Mouse (Mus musculus): Measurements from ENCODE around the gene Cep95.
"Not testable (repeated sequence)": the region's sequence is repeated elsewhere in the genome, so short reads cannot be mapped to it uniquely, and the experiment has no call there.

The Cep95 gene

DNA sequence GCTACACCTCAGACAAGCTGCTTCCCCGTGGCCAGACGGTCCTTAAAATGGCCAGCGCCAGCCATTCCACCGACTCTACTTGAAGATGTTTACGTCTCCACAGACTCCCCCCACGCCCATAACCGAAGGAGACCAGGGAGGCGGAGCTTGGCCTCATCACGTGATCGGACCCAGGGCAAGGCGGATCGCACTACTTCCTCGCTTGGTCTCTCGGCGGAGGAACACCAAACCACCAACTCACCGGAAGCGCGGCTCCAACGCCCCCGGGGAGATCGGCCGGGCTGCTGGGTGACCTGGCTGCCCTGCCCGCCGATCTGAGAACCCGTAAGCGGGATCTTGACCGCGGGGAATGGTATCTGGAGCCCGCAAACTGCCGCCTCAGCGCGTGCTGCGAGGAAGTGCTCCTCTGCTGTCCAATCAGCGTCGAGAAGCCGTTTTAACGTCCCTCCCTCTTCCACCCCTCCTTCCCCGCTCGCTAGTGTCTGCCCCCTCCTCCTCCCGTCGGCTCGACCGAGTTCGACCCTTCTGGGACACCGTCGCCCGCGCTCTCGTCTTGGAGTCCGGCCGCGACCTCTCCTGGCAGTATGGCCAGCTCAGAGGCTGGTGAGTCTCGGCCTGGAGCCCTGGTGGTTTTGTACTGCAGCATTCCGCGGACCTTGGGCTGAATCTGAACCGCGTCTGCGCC lies at the start of gene Cep95, which contains the start of gene Ddx5:
Gene Cep95, plus strand, starts transcription at position 478 of the 685 bp plus-strand sequence.
Gene Ddx5, minus strand, starts transcription at position 411 of the 685 bp plus-strand sequence.
- DNase-seq (ENCODE audit: low read depth, low spot score): peak; percentile 97

- not testable (repeated sequence) for DNase-seq (ENCODE audit: low read depth, low spot score)
Measured at GRCm38 (mm10) chr11:106740724-106741123, 48.3 kb upstream of the Cep95 start.

- no peak for DNase-seq (ENCODE audit: low read depth, low spot score)
Measured at GRCm38 (mm10) chr11:106741232-106741631, 47.8 kb upstream of the Cep95 start.

- no peak for DNase-seq (ENCODE audit: low read depth, low spot score)
Measured at GRCm38 (mm10) chr11:106741826-106742225, 47.2 kb upstream of the Cep95 start.

DNA sequence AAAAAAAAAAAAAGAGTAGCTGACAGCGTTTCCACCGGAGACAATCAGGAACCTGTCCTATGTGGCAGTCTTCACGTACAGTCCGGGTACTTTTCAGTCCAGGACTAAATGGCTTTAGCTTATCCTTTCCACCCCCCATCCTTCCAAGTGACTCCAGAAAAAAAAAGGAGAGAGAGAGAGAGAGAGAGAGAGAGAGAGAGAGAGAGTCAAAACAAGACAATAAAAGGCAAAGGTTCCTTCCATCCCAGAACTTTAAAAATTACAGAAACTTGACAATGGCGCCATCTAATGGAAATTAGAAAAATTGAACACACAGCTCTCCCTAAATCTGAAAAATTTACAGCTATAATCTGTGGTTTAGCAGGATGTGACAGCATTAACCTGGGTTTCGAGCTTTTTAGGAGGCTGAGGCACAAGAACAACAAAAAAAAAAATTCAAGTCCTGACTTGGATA lies 46.6 kb upstream of the Cep95 start:
- DNase-seq (ENCODE audit: low read depth, low spot score): no peak

DNA sequence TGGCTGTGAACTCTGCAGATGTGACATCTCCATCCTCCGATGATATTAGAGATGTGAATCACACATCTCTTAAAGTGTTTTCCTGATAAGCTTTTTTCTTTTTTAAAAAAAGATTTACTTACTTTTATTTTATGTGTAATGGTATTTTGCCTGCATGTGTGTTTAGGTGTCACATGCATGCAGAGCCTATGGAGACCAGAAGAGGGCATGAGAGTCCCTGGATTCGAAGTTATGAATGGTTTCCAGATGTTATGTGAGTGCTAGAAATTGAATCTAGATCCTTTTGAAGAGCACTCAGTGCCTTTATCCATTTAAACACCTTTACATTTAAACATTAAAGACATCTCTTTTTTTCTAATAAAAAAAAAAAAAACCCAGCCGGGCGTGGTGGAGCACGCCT lies 44.1 kb upstream of the Cep95 start:
- no peak for DNase-seq (ENCODE audit: low read depth, low spot score)

DNA sequence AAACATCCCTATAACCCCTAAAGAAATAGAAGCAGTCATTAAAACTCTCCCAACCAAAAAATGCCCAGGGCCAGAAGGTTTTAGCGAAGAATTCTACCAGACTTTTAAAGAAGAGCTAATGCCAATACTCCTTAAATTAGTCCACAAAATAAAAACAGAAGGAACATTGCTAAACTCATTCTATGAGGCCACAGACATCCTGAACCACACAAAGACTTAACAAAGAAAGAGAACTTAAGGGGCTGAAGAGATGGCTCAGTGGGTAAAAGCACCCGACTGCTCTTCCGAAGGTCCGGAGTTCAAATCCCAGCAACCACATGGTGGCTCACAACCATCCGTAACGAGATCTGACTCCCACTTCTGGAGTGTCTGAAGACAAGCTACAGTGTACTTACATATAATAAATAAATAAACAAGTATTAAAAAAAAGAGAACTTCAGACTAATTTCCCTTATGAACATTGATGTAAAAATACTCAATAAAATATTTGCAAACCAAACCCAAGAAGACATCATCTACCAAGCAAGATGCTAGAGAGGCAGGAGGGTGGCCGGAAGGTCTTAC lies 39.4 kb upstream of the Cep95 start:
- DNase-seq (ENCODE audit: low read depth, low spot score): not testable (repeated sequence)

- DNase-seq (ENCODE audit: low read depth, low spot score): no peak
Measured at GRCm38 (mm10) chr11:106750121-106750751, 38.8 kb upstream of the Cep95 start, which contains the start of gene Pecam1. Gene Pecam1 (minus strand): TSS chr11:106750628.

DNA sequence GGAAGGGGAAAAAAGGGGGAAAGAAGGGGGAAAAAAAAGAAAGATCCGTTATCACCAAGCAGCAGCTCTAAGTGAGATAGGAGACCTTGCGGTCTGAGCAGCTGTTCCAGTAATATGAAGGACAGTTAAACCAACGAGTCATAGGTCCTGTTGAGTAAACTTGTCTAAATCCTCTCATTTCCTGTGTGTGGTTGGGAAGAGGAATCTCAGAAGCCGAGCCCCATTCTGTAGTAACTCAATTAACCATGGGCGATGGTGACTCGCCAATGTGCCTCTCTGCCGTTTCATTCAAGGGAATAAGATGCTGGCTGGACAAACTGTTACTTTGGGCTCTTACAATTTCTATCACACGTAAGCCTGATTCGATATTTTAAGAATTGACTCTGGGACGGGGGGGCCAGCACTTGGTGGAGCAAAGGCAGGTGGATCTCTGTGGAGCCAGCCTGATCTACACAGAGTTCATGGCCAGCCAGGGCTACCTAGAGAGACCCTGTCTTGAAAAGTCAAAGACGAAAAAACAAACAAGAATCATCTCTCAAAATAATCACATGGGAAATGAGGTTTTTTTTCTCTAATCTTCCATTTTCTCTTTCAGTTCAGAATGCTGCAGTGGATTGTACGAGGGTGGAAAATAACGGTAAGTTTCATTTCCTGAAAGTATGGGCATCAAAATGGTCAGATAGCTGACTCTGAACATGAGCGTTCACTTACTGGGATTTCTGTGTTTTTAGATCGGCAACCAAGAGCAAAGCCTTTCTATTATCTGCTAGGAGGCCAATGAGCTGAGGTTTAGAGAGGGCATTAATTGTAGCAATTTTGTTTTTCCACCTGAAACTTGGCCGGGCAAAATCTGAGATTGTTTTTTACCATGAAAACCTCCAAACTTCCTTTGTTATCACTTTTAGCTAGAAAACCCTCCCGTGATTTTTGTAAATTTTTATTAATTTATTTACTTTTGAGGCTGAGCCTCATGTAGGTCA lies 37.7 kb upstream of the Cep95 start, which contains the start of gene Milr1:
Gene Milr1, plus strand, starts transcription at position 188 of the 980 bp plus-strand sequence.
- no peak for DNase-seq (ENCODE audit: low read depth, low spot score)

- DNase-seq (ENCODE audit: low read depth, low spot score): no peak
Measured at GRCm38 (mm10) chr11:106752103-106752502, 36.9 kb upstream of the Cep95 start.

DNA sequence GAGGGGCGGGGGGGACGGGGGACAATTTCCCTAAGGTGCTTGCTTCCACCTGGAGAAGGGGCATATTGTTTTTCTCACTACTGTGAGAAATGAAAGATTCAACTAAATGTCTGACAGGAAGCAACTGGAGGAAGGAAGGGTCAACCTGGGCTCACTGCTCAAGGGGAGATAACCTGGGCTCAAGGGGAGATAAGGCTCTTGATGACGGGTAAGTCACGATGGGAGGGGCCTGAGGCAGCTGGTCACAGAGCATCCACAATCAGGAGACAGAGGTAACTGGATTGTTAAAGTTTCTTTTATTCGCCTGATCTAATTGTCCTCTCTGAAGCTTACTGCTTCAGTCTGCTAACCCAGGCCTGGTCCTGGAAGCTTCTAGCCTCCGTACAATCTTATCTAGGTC lies 35.7 kb upstream of the Cep95 start:
- DNase-seq (ENCODE audit: low read depth, low spot score): no peak

DNA sequence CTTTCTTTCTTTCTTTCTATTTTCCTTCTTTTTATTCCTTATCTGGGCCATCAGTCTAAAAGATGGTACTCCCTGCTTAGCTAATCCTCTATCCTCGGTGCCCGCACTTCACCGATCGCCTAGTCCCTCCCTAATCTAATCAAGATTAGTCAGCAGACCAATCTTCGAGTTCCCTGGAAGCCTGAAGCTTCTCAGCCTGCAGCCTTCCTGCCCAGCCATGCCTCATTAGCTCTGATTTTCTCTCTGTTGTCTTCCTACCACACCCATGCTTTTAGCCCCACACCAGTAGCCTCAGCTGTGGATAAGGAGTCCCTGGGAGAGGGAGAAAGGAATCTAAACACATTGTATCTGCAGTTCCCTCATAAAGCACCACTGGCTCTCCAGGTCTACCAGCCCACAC lies 33.5 kb upstream of the Cep95 start:
- DNase-seq (ENCODE audit: low read depth, low spot score): no peak

GRCm38 (mm10) chr11:106759028-106759427 lies 30.0 kb upstream of the Cep95 start:
- no peak for DNase-seq (ENCODE audit: low read depth, low spot score)

DNA sequence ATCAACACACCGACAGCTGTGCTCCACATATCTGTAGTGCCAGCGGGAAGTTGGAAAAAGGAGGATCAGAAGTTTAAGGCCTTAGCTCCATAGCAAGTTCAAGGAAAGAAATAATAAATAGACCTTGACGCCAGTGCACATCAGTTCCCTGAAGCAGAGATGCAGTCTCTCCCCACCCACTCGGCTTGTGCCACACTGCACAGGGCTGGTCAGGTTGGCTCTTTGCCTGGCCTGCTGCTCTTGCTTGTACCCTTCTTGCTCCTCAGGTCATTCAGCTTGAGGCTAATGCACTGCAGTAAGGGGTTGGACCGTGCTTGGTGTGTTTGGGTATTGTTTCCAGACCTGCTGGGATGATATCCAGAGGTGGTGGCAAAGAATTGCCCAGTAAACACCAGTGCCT lies 28.5 kb upstream of the Cep95 start:
- DNase-seq (ENCODE audit: low read depth, low spot score): no peak

- DNase-seq (ENCODE audit: low read depth, low spot score): no peak
Measured at GRCm38 (mm10) chr11:106762139-106762799, 26.8 kb upstream of the Cep95 start.

DNA sequence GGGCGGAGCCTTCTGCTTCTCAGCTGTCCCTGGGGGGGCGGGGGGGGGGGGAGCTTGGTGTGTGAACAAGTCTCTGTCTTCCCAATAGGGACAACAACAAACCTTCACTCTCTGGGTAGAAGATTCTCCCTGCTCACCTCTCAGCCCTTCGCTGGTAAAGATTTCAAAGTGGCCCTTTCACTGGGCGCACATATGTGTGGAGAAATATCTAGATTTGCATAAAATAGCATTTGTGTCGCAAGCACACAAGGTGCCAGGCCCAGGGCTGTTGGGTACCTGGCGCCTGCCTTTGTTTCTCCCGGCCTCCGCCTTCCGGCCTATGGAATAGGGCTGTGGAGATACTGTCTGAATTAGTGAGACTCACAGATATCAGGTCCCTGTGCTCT lies 26.3 kb upstream of the Cep95 start:
- DNase-seq (ENCODE audit: low read depth, low spot score): no peak

- no peak for DNase-seq (ENCODE audit: low read depth, low spot score)
Measured at GRCm38 (mm10) chr11:106766611-106767162, 22.4 kb upstream of the Cep95 start.

DNA sequence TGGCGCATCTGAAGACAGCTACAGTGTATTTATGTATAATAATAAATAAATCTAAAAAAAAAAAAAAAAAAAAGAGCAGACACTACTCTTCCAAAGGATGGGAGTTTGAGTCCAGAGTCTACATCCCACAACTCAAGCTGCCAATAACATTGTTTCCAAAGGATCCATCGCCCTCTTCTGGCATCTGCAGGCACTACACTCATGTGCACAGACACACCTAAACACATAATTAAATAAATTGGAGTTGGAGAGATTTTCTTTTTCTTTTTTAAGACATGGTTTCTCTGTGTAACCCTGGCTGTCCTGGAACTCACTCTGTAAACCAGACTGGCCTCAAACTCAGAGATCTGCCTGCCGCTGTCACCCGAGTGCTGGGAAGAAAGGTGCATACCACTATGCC lies 21.5 kb upstream of the Cep95 start:
- no peak for DNase-seq (ENCODE audit: low read depth, low spot score)

DNA sequence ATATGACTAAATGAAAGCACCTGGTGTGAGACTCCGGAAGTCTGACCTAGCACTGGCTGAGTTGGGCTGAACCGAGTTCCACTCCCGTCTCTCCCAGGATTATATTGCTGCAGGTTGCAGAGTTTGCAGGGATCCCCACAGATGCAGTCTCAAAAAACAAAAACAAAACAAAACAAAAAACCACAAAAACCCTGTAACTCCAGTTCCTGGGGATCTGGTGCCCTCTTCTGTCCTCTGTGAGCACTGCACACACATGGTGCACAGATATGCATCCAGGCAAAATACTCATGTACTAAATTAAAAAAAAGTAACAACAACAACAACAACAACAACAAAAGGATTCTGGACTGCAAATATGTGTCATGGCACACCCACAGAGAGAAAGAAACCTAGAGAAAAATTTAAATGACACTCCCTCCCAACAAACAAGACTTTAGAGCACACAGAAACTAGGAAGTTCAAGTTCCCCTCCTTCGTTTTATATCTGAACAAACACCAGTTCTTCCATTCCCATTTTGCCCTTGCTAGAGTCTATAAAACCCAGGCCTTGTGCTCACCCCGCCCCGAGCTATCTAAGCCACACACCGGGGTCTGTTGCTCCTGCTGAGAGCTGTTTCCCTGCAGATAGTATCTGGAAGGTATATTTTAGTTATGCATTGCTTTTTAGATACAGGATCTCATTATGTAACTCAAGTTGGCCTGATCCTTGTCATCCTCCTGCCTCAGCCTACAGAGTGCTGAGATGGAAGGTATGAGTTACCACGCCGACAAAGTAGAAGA lies 18.7 kb upstream of the Cep95 start:
- DNase-seq (ENCODE audit: low read depth, low spot score): no peak

GRCm38 (mm10) chr11:106773061-106773460 lies 16.0 kb upstream of the Cep95 start:
- no peak for DNase-seq (ENCODE audit: low read depth, low spot score)

Data from embryo, embryonic 11.5 days (tissue).